Mouse (Mus musculus) left cerebral cortex, postnatal 10 days (tissue): ENCODE measurements around the gene Nr5a2. TPM values are rescaled to one million over a fixed set of nuclear protein-coding genes. Genes with fewer than 3 reads are reported as not detected.

ENCODE experiments used
- DNase-seq, 2 experiments: peaks; one replicate each; pipeline ENCODE4 v3.0.0; 2021 to 2022; ENCODE audit warnings: low spot score in 2 of 2, mixed read lengths in 1 of 2; ENCODE audit errors: extremely low spot score in 1 of 2
- intact Hi-C: fragments of 180-260 bp; cut with DNase I; formaldehyde crosslinking; loops from one replicate; pipeline ENCODE4 v1.15.1; 2025
- total RNA-seq, 2 experiments: library from RNA; stranded (reverse); gene quantifications; 2 replicates each; pipeline ENCODE4 v1.2.3; 2021

Gene Nr5a2
- total RNA-seq, 2 experiments from 2014 or later, result 0.26 to 0.34 TPM

- intact Hi-C loops, result no loop called here
- DNase-seq, result no peak
These were observed 41.5 kb downstream of the Nr5a2 start for GRCm38 (mm10) chr1:136918791-136919190.

- intact Hi-C loops, result no loop called here
- DNase-seq, result no peak
These were observed 44.8 kb downstream of the Nr5a2 start for GRCm38 (mm10) chr1:136915438-136915837.

- DNase-seq, result no peak
- intact Hi-C loops, result no loop called here
These were observed 48.3 kb downstream of the Nr5a2 start for GRCm38 (mm10) chr1:136911996-136912395.

GRCm38 (mm10) chr1:136911594-136911860, 48.7 kb downstream of the Nr5a2 start:
- DNase-seq, result no peak
- intact Hi-C loops, result no loop called here

- DNase-seq, result no peak
- intact Hi-C loops, result no loop called here
These were observed 49.3 kb downstream of the Nr5a2 start for GRCm38 (mm10) chr1:136910741-136911593.

- intact Hi-C loops, result no loop called here
- no peak for DNase-seq
These were observed 50.1 kb downstream of the Nr5a2 start for GRCm38 (mm10) chr1:136910144-136910543.

GRCm38 (mm10) chr1:136909494-136910037, 50.7 kb downstream of the Nr5a2 start:
- DNase-seq, result no peak
- intact Hi-C loops, result no loop called here

- DNase-seq, result no peak
- intact Hi-C loops, result no loop called here
These were observed 62.1 kb downstream of the Nr5a2 start for GRCm38 (mm10) chr1:136898130-136898529.

GRCm38 (mm10) chr1:136896351-136896750, 63.9 kb downstream of the Nr5a2 start:
- intact Hi-C loops, result no loop called here
- DNase-seq, result no peak

GRCm38 (mm10) chr1:136895877-136896276, 64.4 kb downstream of the Nr5a2 start:
- intact Hi-C loops, result no loop called here
- DNase-seq, result no peak

GRCm38 (mm10) chr1:136894753-136895152, 65.5 kb downstream of the Nr5a2 start:
- intact Hi-C loops, result no loop called here
- DNase-seq, result no peak

- no peak for DNase-seq
- intact Hi-C loops, result no loop called here
These were observed 67.1 kb downstream of the Nr5a2 start for GRCm38 (mm10) chr1:136893162-136893561.

GRCm38 (mm10) chr1:136890439-136890838, 69.8 kb downstream of the Nr5a2 start:
- no peak for DNase-seq
- intact Hi-C loops, result no loop called here

GRCm38 (mm10) chr1:136888704-136889103, 71.5 kb downstream of the Nr5a2 start:
- no peak for DNase-seq
- intact Hi-C loops, result no loop called here

GRCm38 (mm10) chr1:136886678-136887077, 73.6 kb downstream of the Nr5a2 start:
- no peak for DNase-seq
- intact Hi-C loops, result no loop called here

- intact Hi-C loops, result no loop called here
- no peak for DNase-seq
These were observed 76.6 kb downstream of the Nr5a2 start for GRCm38 (mm10) chr1:136883458-136884174.

GRCm38 (mm10) chr1:136880260-136880659, 80.0 kb downstream of the Nr5a2 start:
- intact Hi-C loops, result no loop called here

GRCm38 (mm10) chr1:136875006-136875405, 85.2 kb downstream of the Nr5a2 start:
- DNase-seq, result no peak
- intact Hi-C loops, result no loop called here

More at GRCm38 (mm10) chr1:136880260-136880659, 80.0 kb downstream of the Nr5a2 start:
- DNase-seq, result no peak

GRCm38 (mm10) chr1:136868955-136869354, 91.3 kb downstream of the Nr5a2 start:
- no peak for DNase-seq
- intact Hi-C loops, result no loop called here

- intact Hi-C loops, result no loop called here
- no peak for DNase-seq
These were observed 92.0 kb downstream of the Nr5a2 start for GRCm38 (mm10) chr1:136868285-136868684.
